Mouse (Mus musculus) G1E (cell line): ENCODE measurements around the gene 2810006K23Rik.

Experiments used
- CTCF ChIP-seq: IDR thresholded peaks from 2 replicates; pipeline ENCODE4 v1.5.1; 2012; ENCODE audit warnings: low read depth, low read length, inconsistent platforms, mixed read lengths
- GATA1 ChIP-seq: IDR thresholded peaks from 2 replicates; pipeline ENCODE4 v1.6.1; 2012; ENCODE audit warnings: borderline replicate concordance, low read length, inconsistent platforms, mixed read lengths

- no peak for TF ChIP-seq CTCF
- no peak for TF ChIP-seq GATA1
Observed at GRCm38 (mm10) chr5:124342897-124343296, 15.0 kb downstream of the 2810006K23Rik start.
